Mouse (Mus musculus) olfactory bulb, adult 2 months (tissue): Measurements from ENCODE around the gene Lims1. TPM values are rescaled to one million over a fixed set of nuclear protein-coding genes. Genes with fewer than 3 reads are reported as not detected.
"Not testable (repeated sequence)": the region's sequence is repeated elsewhere in the genome, so short reads cannot be mapped to it uniquely, and the experiment has no call there.

Experiments used
- H3K27ac ChIP-seq: fragments of 200-500 bp; 2 replicates; pipeline ENCODE4 v1.5.1; 2012; ENCODE audit warnings: low read depth, low read length; ENCODE audit not compliant: insufficient read depth
- H3K4me1 ChIP-seq: fragments of 200-500 bp; 2 replicates; pipeline ENCODE4 v1.6.1; 2012; ENCODE audit warnings: low read length; ENCODE audit not compliant: control insufficient read depth, insufficient read depth
- H3K4me3 ChIP-seq: fragments of 200-500 bp; 2 replicates; pipeline ENCODE4 v1.5.1; 2012; ENCODE audit warnings: mild to moderate bottlenecking, low read depth, low read length, moderate library complexity; ENCODE audit not compliant: insufficient read depth
- CTCF ChIP-seq: fragments of 200-500 bp; IDR thresholded peaks from 2 replicates; pipeline ENCODE4 v1.5.1; 2012; ENCODE audit warnings: low read depth, mild to moderate bottlenecking, low read length, moderate library complexity; ENCODE audit not compliant: insufficient read depth
- POLR2A ChIP-seq: fragments of 200-500 bp; IDR thresholded peaks from 2 replicates; pipeline ENCODE4 v1.6.1; 2012; ENCODE audit warnings: mild to moderate bottlenecking, low read depth, low read length, moderate library complexity; ENCODE audit not compliant: insufficient read depth
- WGBS: fragments of 180-500 bp; shearing (Covaris S2); methylation state at CpG from one replicate; pipeline ENCODE4 v1.1.7; 2018; 5-methylcytosine and 5-hydroxymethylcytosine counted together
- polyA plus RNA-seq: library from polyadenylated mRNA; stranded (reverse); fragments of >200 nt; gene quantifications from 2 replicates; pipeline ENCODE4 v1.2.4, GENCODE M21; 2012; ENCODE audit warnings: low replicate concordance; ENCODE audit not compliant: missing spikeins, insufficient read depth, insufficient read length

Lims1 gene
- polyA plus RNA-seq, 1 experiment = not detected

DNA sequence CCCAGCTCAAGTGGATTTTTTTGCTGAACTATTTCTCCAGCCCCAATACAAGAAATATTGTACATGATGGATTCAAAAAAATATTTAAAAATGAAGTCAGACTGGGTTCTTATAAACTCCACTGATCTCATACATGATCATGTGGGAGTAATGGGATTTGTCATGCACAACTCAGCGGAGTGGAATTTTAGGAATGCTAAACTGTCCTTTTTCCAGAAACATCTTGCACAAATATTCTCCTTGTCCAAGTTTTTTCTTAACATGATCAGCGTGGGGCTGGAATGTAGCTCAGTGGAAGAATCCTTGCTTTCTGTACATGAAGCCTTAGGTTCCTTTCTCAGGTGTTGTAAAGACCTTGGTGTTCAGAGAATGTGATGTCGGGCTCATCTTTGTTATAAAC lies 2.4 kb upstream of the Lims1 start:
- no peak for TF ChIP-seq POLR2A
- TF ChIP-seq CTCF = no peak
- no peak overlapping the region for H3K4me3 ChIP-seq
- WGBS = 96% methylated on average over 3 of the region's 3 CpGs
- H3K4me1 ChIP-seq = no peaks in the 10 kb centered on the region
- no peak overlapping the region for H3K27ac ChIP-seq

DNA sequence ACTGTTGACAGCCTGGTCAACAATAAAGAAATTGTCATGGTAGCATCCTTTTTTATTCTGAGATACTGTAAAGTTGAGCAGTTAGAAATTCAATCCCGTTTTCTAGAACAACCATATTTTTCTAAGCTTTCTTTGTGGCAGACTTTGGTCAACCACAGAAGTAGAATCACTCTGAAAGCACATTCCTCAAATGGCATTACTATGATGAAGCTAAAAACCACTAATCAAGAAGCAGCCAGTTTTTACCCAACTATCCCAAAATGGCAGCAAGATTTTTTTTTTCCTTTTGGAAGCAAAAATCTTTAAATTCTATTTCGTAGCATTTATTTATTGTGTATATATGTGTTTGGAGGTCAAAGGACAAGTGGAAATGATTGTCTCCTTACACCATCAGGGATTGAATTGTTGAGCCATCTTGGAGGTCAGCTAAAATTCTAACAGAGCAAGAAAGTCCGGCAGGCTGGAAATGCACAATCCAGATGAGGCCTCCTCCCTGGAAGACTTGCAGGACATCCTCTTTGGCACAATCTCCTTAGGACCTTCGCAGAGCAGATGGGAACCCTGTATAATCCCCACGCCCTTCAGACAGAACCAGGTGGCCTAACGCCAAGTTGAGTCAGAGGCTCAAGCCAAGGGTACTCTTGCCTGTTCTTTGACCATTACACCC lies 772 bp upstream of the Lims1 start:
- Histone ChIP-seq H3K4me1 (0 out of 2 replicates have a peak, but pooled peaks cover 2% of the 10 kb centered on the region), H3K4me3 (peak overlapping the region; percentile 92), H3K27ac (peak overlapping the region; percentile 27)
- WGBS = 28% methylated on average over 6 of the region's 6 CpGs
- TF ChIP-seq POLR2A (no peak), CTCF (no peak)

- 20% methylated on average over 3 of the region's 3 CpGs for WGBS
- TF ChIP-seq POLR2A (no peak), CTCF (no peak)
- H3K27ac ChIP-seq = no peak overlapping the region
- 0 out of 2 replicates have a peak, but pooled peaks cover 2% of the 10 kb centered on the region for H3K4me1 ChIP-seq
- H3K4me3 ChIP-seq = no peak overlapping the region
Measured at GRCm38 (mm10) chr10:58326271-58326670, 3.0 kb downstream of the Lims1 start.

GRCm38 (mm10) chr10:58327836-58328235 lies 4.6 kb downstream of the Lims1 start:
- 96% methylated on average over 6 of the region's 6 CpGs for WGBS
- not testable (repeated sequence) for H3K4me3 ChIP-seq, H3K4me1 ChIP-seq, H3K27ac ChIP-seq

- Histone ChIP-seq H3K4me1 (0 out of 2 replicates have a peak, but pooled peaks cover 2% of the 10 kb centered on the region), H3K27ac (no peak overlapping the region), H3K4me3 (no peak overlapping the region)
- 91% methylated on average over 8 of the region's 8 CpGs for WGBS
- TF ChIP-seq POLR2A (no peak), CTCF (no peak)
Measured at GRCm38 (mm10) chr10:58328517-58329108, 5.3 kb downstream of the Lims1 start.

DNA sequence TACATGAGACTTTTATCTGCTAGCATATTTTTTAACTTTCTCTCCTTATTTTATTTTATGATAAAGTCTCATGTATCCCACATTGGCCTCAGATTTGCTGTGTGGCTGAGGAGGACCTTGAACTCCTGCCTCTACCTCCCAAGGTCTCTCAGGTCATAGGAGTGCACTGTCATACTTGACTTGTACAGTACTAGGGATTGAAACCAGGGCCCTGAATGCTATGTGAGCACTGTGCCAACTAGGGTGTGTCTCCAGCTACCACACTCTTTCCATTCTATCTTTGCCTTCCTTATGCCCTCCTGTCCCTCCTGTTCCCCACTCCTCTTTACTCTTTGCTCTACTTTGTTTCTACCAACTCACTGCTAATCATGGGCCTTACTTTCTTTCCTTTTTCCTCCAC lies 7.4 kb downstream of the Lims1 start:
- TF ChIP-seq POLR2A = no peak
- Histone ChIP-seq H3K4me1 (0 out of 2 replicates have a peak, but pooled peaks cover 2% of the 10 kb centered on the region), H3K4me3 (no peak overlapping the region), H3K27ac (no peak overlapping the region)

GRCm38 (mm10) chr10:58331741-58332140 lies 8.5 kb downstream of the Lims1 start:
- TF ChIP-seq CTCF (no peak), POLR2A (no peak)
- H3K4me1 ChIP-seq = no peaks in the 10 kb centered on the region
- no peak overlapping the region for H3K27ac ChIP-seq

GRCm38 (mm10) chr10:58333414-58333813 lies 10.1 kb downstream of the Lims1 start:
- no peaks in the 10 kb centered on the region for H3K4me1 ChIP-seq
- no peak overlapping the region for H3K4me3 ChIP-seq
- TF ChIP-seq POLR2A (no peak), CTCF (no peak)
- no peak overlapping the region for H3K27ac ChIP-seq
- 89% methylated on average over 5 of the region's 5 CpGs for WGBS

More at GRCm38 (mm10) chr10:58331741-58332140, 8.5 kb downstream of the Lims1 start:
- no peak overlapping the region for H3K4me3 ChIP-seq

- TF ChIP-seq POLR2A = no peak
- no peak for TF ChIP-seq CTCF
- 82% methylated on average over 1 of the region's 1 CpGs for WGBS
- H3K27ac ChIP-seq = no peak overlapping the region
- H3K4me3 ChIP-seq = no peak overlapping the region
- H3K4me1 ChIP-seq = no peaks in the 10 kb centered on the region
Measured at GRCm38 (mm10) chr10:58336156-58336555, 12.9 kb downstream of the Lims1 start.

GRCm38 (mm10) chr10:58337091-58337490 lies 13.8 kb downstream of the Lims1 start:
- not testable (repeated sequence) for H3K4me3 ChIP-seq, H3K27ac ChIP-seq, H3K4me1 ChIP-seq
- 95% methylated on average over 4 of the region's 4 CpGs for WGBS
